Mouse (Mus musculus) cortical plate, adult 2 months (tissue): Measurements from ENCODE around the gene 2210016L21Rik.

Source experiments
- CTCF ChIP-seq: fragments of 200-500 bp; IDR thresholded peaks from 2 replicates; pipeline ENCODE4 v1.5.1; 2011; ENCODE audit warnings: mild to moderate bottlenecking, control low read depth, low read length; ENCODE audit not compliant: insufficient read depth; ENCODE audit errors: extremely low read depth
- POLR2A ChIP-seq: fragments of 200-500 bp; IDR thresholded peaks from 2 replicates; pipeline ENCODE4 v1.6.1; 2011; ENCODE audit warnings: mild to moderate bottlenecking, low read length, control low read depth; ENCODE audit not compliant: insufficient read depth; ENCODE audit errors: extremely low read depth

GRCm38 (mm10) chr5:114964315-114964966, 22.5 kb downstream of the 2210016L21Rik start:
- TF ChIP-seq CTCF (no peak), POLR2A (no peak)
